Comparison of ENCODE assay signal across 10 mouse cellular contexts in genomic region chr6:39781766-39782530, GRCm38 (mm10). TPM values are rescaled to one million over a fixed set of nuclear protein-coding genes. Genes with fewer than 3 reads are reported as not detected.
A peak's percentile ranks its signal among the peaks of the same experiment; 100 is the strongest.
DNase-seq lines count a peak whose midpoint lies in the region; ATAC-seq lines count a peak whose summit lies in the region.
"Had no signal": no experiment of that assay in that cellular context is flagged by ENCODE, and none has a peak within 500 bp of the region (broad histone marks: within the 10 kb centered on the region; RNA-seq: fewer than 3 reads in every experiment).

No protein-coding gene starts in this region.

- intact Hi-C loops in heart, postnatal 25 days (cut with DNase I) = loop anchor here (1.0 to 5.0 kb wide), 4 partner anchors 57 to 319 kb away; partner anchors contain the start of gene Braf

- peak; percentile 92 for DNase-seq in heart, adult 11 months
- no peak for DNase-seq in heart, postnatal 25 days (ENCODE audit: low spot score)
- peak; percentile 42 for DNase-seq in embryo, embryonic 9.5 days (ENCODE audit: extremely low spot score)
- no peak for DNase-seq in liver, embryonic 13.5 days
- DNase-seq in c-Kit-positive CD71-positive TER-119-positive erythroid progenitor cells, embryonic 14.5 days (ENCODE audit: low spot score) = no peak
- DNase-seq in cerebellum, adult 11 months = no peak

- H3K9ac ChIP-seq in hindbrain, embryonic 13.5 days = 0 out of 2 replicates have a peak overlapping the region, but pooled peaks have one; percentile 56
- no peak overlapping the region for H3K9ac ChIP-seq in liver, embryonic 13.5 days
- H3K9ac ChIP-seq in neural tube, embryonic 14.5 days (replicated peaks; ENCODE audit: low read depth, low read length) = no peak overlapping the region

- H3K27ac ChIP-seq in hindbrain, embryonic 13.5 days = no peak overlapping the region
- 0 out of 2 replicates have a peak overlapping the region, but pooled peaks have one; percentile 45 for H3K27ac ChIP-seq in liver, embryonic 13.5 days
- no peak overlapping the region for H3K27ac ChIP-seq in neural tube, embryonic 14.5 days (ENCODE audit: low read depth, low read length)

- no peak for ATAC-seq in hindbrain, embryonic 13.5 days (ENCODE audit: low FRiP score)
- ATAC-seq in liver, embryonic 13.5 days (ENCODE audit: low read depth) = peak; percentile 41; the same call in 1 of the 2 replicates
- no peak for ATAC-seq in neural tube, embryonic 14.5 days (ENCODE audit: low read depth)

- H3K4me2 ChIP-seq in hindbrain, embryonic 13.5 days = peak overlapping the region; percentile 51; the same call in 1 of the 2 replicates
- peak overlapping the region; percentile 57 for H3K4me2 ChIP-seq in liver, embryonic 13.5 days
- H3K4me2 ChIP-seq in neural tube, embryonic 14.5 days (ENCODE audit: low read depth, low read length) = peak overlapping the region; percentile 47; the same call in 1 of the 2 replicates

- H3K36me3 ChIP-seq in hindbrain, embryonic 13.5 days = no peaks in the 10 kb centered on the region
- no peaks in the 10 kb centered on the region for H3K36me3 ChIP-seq in liver, embryonic 13.5 days
- H3K36me3 ChIP-seq in neural tube, embryonic 14.5 days (ENCODE audit: control insufficient read depth, insufficient read depth, low read length) = no peaks in the 10 kb centered on the region
- H3K36me3 ChIP-seq: G1E had no signal

- H3K4me3 ChIP-seq in hindbrain, embryonic 13.5 days = no peak overlapping the region
- H3K4me3 ChIP-seq in liver, embryonic 13.5 days (replicated peaks) = no peak overlapping the region
- no peak overlapping the region for H3K4me3 ChIP-seq in neural tube, embryonic 14.5 days (ENCODE audit: low read depth, low read length)
- H3K4me3 ChIP-seq: myocyte had no signal

- 65% methylated on average over 17 of the region's 17 CpGs for WGBS in hindbrain, embryonic 13.5 days
- 36% methylated on average over 17 of the region's 17 CpGs for WGBS in liver, embryonic 13.5 days (ENCODE audit: insufficient replicate concordance)
- WGBS in neural tube, embryonic 14.5 days = 69% methylated on average over 17 of the region's 17 CpGs

- no peaks in the 10 kb centered on the region for H3K9me3 ChIP-seq in hindbrain, embryonic 13.5 days
- no peaks in the 10 kb centered on the region for H3K9me3 ChIP-seq in liver, embryonic 13.5 days (replicated peaks)
- H3K9me3 ChIP-seq in neural tube, embryonic 14.5 days (ENCODE audit: control insufficient read depth, low read length) = no peaks in the 10 kb centered on the region
- H3K9me3 ChIP-seq: G1E had no signal

- peaks cover 14% of the 10 kb centered on the region for H3K4me1 ChIP-seq in hindbrain, embryonic 13.5 days (replicated peaks)
- peaks cover 5% of the 10 kb centered on the region for H3K4me1 ChIP-seq in liver, embryonic 13.5 days (replicated peaks)
- peaks cover 5% of the 10 kb centered on the region; the same call in 1 of the 2 replicates for H3K4me1 ChIP-seq in neural tube, embryonic 14.5 days (ENCODE audit: control insufficient read depth, insufficient read depth, low read length)

- H3K27me3 ChIP-seq in hindbrain, embryonic 13.5 days = no peaks in the 10 kb centered on the region
- no peaks in the 10 kb centered on the region for H3K27me3 ChIP-seq in liver, embryonic 13.5 days
- no peaks in the 10 kb centered on the region for H3K27me3 ChIP-seq in neural tube, embryonic 14.5 days (ENCODE audit: control insufficient read depth, insufficient read depth, low read length)

RNA-seq across cellular contexts. Expression of gene Mrps33, which starts 28.8 kb away (rescaled TPM):
- 100 to 1,000 TPM; 105 to 108 TPM for total RNA-seq in heart, postnatal 25 days (2021)
- polyA plus RNA-seq in hindbrain, embryonic 13.5 days (2015; fragmentation: Nextera tagmentation; extraction: Ambion mirVana) = 199 and 222 TPM in 2 replicates
- 96.2 and 110 TPM in 2 replicates for polyA plus RNA-seq in liver, embryonic 13.5 days (2015; fragmentation: Nextera tagmentation; extraction: Ambion mirVana)
- polyA plus RNA-seq in neural tube, embryonic 14.5 days (2014; fragmentation: Nextera tagmentation; extraction: Ambion mirVana) = 182 and 206 TPM in 2 replicates

RNA-seq across cellular contexts. Expression of gene Braf, which starts 56.7 kb away (rescaled TPM):
- 10 to 100 TPM; 13.2 to 20.8 TPM for total RNA-seq in heart, postnatal 25 days (2021)
- polyA plus RNA-seq in hindbrain, embryonic 13.5 days (2015; fragmentation: Nextera tagmentation; extraction: Ambion mirVana) = 24.0 and 24.6 TPM in 2 replicates
- 6.2 and 8.0 TPM in 2 replicates for polyA plus RNA-seq in liver, embryonic 13.5 days (2015; fragmentation: Nextera tagmentation; extraction: Ambion mirVana)
- polyA plus RNA-seq in neural tube, embryonic 14.5 days (2014; fragmentation: Nextera tagmentation; extraction: Ambion mirVana) = 32.8 TPM in 2 replicates

Comparison
In these comparisons a context has a peak if more than half of its experiments do, and no peak if none do; other contexts are left out.
1. DNase-seq: peak in heart, adult 11 months (single experiment) and embryo, embryonic 9.5 days (single experiment); none in heart, postnatal 25 days (single experiment), liver, embryonic 13.5 days (single experiment), c-Kit-positive CD71-positive TER-119-positive erythroid progenitor cells, embryonic 14.5 days (single experiment) and cerebellum, adult 11 months (single experiment).
2. Peak in every context shown above with its lines, with median percentiles within 50 percentile points of each other: H3K4me2 ChIP-seq.